Mouse (Mus musculus) kidney, embryonic 16.5 days (tissue): Measurements from ENCODE around the gene R3hdm1. TPM values are rescaled to one million over a fixed set of nuclear protein-coding genes. Genes with fewer than 3 reads are reported as not detected.
A peak's percentile ranks its signal among the peaks of the same experiment; 100 is the strongest.
"Not testable (repeated sequence)": the region's sequence is repeated elsewhere in the genome, so short reads cannot be mapped to it uniquely, and the experiment has no call there.

Source experiments
- ATAC-seq: fragments of 200-750 bp; cut with Nextera tagmentation; 2 replicates; pipeline ENCODE4 v1.8.0; 2017; ENCODE audit warnings: moderate TSS enrichment; ENCODE audit not compliant: low FRiP score, low TSS enrichment
- H3K27ac ChIP-seq: fragments of 300-500 bp; sonication (generic); 2 replicates; pipeline ENCODE4 v1.5.1; 2014; ENCODE audit warnings: low read length
- H3K27me3 ChIP-seq: fragments of 300-500 bp; sonication (generic); 2 replicates; pipeline ENCODE4 v1.6.1; 2014; ENCODE audit warnings: low read length, control low read depth, mixed read lengths; ENCODE audit not compliant: insufficient read depth
- H3K36me3 ChIP-seq: fragments of 300-500 bp; sonication (generic); 2 replicates; pipeline ENCODE4 v1.6.1; 2014; ENCODE audit warnings: low read length, control low read depth, mixed read lengths; ENCODE audit not compliant: insufficient read depth
- H3K4me1 ChIP-seq: fragments of 300-500 bp; sonication (generic); 2 replicates; pipeline ENCODE4 v1.6.1; 2014; ENCODE audit warnings: low read length, control low read depth, mixed read lengths; ENCODE audit not compliant: insufficient read depth
- H3K4me2 ChIP-seq: fragments of 300-500 bp; sonication (generic); replicated peaks from 2 replicates; pipeline ENCODE4 v1.6.1; 2014; ENCODE audit warnings: low read depth, low read length
- H3K4me3 ChIP-seq: fragments of 300-500 bp; sonication (generic); 2 replicates; pipeline ENCODE4 v1.5.1; 2014; ENCODE audit warnings: mild to moderate bottlenecking, low read length
- H3K9ac ChIP-seq: fragments of 300-500 bp; sonication (generic); replicated peaks from 2 replicates; pipeline ENCODE4 v1.6.1; 2014; ENCODE audit warnings: low read length
- H3K9me3 ChIP-seq: fragments of 300-500 bp; sonication (generic); 2 replicates; pipeline ENCODE4 v1.6.1; 2016; ENCODE audit warnings: low read length, control low read depth
- WGBS: fragments of 180-500 bp; shearing (Covaris S2); extraction: QIAGEN DNeasy Blood & Tissue Kit; methylation state at CpG from one replicate; pipeline ENCODE4 v1.1.7; 2014; 5-methylcytosine and 5-hydroxymethylcytosine counted together
- polyA plus RNA-seq: library from polyadenylated mRNA; unstranded; fragments of >200 nt; fragmentation: Nextera tagmentation; extraction: Ambion mirVana; gene quantifications from 2 replicates; pipeline ENCODE4 v1.2.1, GENCODE M21; 2015

The R3hdm1 gene
- polyA plus RNA-seq, 1 experiment from 2014 or later, result 47.1 TPM

DNA sequence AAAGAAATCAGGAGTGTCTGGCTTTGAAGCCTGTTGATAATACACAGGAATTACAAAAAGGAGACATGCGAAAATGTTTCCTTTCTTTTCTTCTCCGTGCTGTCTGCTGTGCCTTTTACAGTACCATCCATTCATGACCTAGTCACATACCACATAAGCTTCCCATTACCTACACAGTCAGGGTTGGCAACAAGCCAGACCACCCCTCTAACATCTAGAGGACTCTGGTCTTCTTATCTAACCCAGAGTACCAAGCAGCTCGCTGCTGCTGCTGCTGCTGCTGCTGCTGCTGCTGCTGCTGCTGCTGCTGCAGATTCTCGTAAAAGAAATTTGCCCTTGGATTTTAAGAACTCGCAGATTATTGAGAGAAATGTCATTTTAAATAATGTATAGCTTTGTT lies 110.2 kb downstream of the R3hdm1 start:
- ATAC-seq, result no peak
- H3K27ac ChIP-seq, result no peak overlapping the region
- H3K9me3 ChIP-seq, result no peaks in the 10 kb centered on the region
- H3K4me2 ChIP-seq, result no peak overlapping the region
- H3K27me3 ChIP-seq, result no peaks in the 10 kb centered on the region
- H3K9ac ChIP-seq, result no peak overlapping the region
- no peak overlapping the region for H3K4me3 ChIP-seq
- peaks cover 28% of the 10 kb centered on the region for H3K36me3 ChIP-seq
- no peaks in the 10 kb centered on the region for H3K4me1 ChIP-seq
- WGBS, result 83% methylated on average over 5 of the region's 5 CpGs

DNA sequence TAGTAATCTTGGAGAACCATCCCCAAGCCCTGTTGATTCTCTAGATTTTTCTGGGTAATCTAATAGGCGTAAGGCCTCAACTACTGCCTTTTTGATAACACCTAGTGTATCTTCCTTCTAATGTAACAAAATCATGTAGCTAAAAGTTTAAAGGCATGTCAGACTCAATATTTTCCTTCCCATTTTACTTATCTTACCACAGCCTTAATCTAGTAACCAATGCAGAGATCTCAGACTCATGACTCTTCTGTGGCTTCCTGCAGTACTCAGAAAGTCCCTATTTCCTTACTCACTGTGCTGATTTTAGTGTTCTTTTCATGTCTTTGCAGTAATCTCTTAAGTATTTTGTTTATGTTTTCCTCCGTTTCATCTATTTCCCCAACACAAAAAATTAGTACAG lies 118.8 kb downstream of the R3hdm1 start:
- Histone ChIP-seq H3K27ac (no peak overlapping the region), H3K9ac (no peak overlapping the region), H3K9me3 (no peaks in the 10 kb centered on the region), H3K4me2 (no peak overlapping the region), H3K27me3 (no peaks in the 10 kb centered on the region), H3K4me1 (no peaks in the 10 kb centered on the region), H3K4me3 (no peak overlapping the region), H3K36me3 (peaks cover 29% of the 10 kb centered on the region)
- 97% methylated on average over 2 of the region's 2 CpGs for WGBS
- ATAC-seq, result no peak

DNA sequence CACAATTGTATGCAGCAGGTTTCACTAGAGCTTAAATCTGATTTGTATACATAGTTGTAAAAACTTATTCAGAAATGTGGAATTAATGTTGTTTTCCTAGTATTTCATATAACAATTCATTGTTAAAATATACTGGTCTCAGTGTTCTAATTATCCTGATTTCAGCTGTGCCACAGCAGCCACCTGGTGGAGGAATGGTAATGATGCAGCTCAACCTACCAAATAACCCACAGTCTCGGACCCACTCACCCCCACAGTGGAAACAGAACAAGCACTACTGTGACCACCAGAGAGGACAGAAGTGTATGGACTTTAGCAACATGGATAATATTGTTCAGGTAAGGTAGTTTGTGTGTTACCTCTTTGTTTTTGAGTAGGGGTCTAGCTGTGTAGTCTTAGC lies 120.2 kb downstream of the R3hdm1 start:
- peaks cover 29% of the 10 kb centered on the region for H3K36me3 ChIP-seq
- 79% methylated on average over 1 of the region's 1 CpGs for WGBS

DNA sequence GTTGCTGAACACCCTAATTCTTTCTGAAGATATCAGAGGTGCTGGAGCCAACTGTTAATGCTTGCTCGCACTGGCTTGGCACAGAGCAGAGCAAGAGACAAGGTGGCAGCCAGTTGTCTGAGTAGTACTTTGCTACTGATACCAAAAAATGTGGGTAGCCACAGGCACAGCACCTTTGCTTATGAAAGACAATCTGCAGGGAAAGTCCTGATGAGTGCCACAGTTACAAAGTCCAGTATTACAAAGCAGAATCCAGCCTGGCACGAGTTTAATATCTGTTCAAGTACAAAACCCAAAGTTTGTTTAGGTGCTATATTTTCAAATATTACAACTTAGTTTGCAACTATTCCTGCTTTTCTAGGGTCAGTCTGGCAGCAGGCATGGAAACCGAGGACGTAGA lies 132.1 kb downstream of the R3hdm1 start:
- peaks cover 52% of the 10 kb centered on the region for H3K36me3 ChIP-seq
- 96% methylated on average over 4 of the region's 4 CpGs for WGBS

More for the DNA sequence above, 120.2 kb downstream of the R3hdm1 start:
- no peak overlapping the region for H3K27ac ChIP-seq
- ATAC-seq, result no peak
- no peak overlapping the region for H3K9ac ChIP-seq
- H3K4me1 ChIP-seq, result no peaks in the 10 kb centered on the region
- H3K4me3 ChIP-seq, result no peak overlapping the region
- H3K9me3 ChIP-seq, result no peaks in the 10 kb centered on the region
- H3K4me2 ChIP-seq, result no peak overlapping the region
- no peaks in the 10 kb centered on the region for H3K27me3 ChIP-seq

DNA sequence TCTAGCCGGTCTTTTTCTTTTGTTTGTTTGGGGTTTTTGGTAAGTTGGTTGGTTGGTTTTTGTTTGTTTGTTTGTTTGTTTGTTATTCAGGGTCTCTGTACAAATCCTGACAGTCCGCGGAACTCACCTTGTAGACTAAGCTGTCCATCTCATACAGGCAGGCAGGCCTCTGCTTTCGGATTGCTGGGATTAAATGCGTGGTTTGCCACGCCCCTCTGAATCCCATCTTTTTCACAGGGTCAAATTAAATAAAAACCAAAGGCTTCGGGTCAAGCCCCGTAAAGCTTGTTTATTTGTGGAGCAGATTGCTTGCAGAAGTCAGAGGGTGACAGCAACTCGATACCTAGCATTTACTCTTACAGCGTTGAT lies 140.5 kb downstream of the R3hdm1 start, which contains the start of gene Ubxn4:
Ubxn4 (plus strand) TSS at position 338 of the 369 bp plus-strand sequence.
- no peaks in the 10 kb centered on the region for H3K36me3 ChIP-seq
- peak within 1 kb of the TSS; percentile 92 for H3K4me2 ChIP-seq
- no peaks in the 10 kb centered on the region for H3K9me3 ChIP-seq
- peak; percentile 32 for ATAC-seq
- H3K4me1 ChIP-seq, result peaks cover 13% of the 10 kb centered on the region
- peak within 1 kb of the TSS; percentile 85 for H3K4me3 ChIP-seq
- H3K9ac ChIP-seq, result peak within 1 kb of the TSS; percentile 89
- H3K27me3 ChIP-seq, result no peaks in the 10 kb centered on the region
- 15% methylated on average over 10 of the region's 10 CpGs for WGBS
- H3K27ac ChIP-seq, result peak within 1 kb of the TSS; percentile 92

More for the DNA sequence above, 132.1 kb downstream of the R3hdm1 start:
- no peak overlapping the region for H3K9ac ChIP-seq
- H3K9me3 ChIP-seq, result no peaks in the 10 kb centered on the region
- no peak for ATAC-seq
- no peak overlapping the region for H3K4me2 ChIP-seq
- H3K4me1 ChIP-seq, result no peaks in the 10 kb centered on the region
- no peak overlapping the region for H3K4me3 ChIP-seq
- no peaks in the 10 kb centered on the region for H3K27me3 ChIP-seq
- H3K27ac ChIP-seq, result no peak overlapping the region

DNA sequence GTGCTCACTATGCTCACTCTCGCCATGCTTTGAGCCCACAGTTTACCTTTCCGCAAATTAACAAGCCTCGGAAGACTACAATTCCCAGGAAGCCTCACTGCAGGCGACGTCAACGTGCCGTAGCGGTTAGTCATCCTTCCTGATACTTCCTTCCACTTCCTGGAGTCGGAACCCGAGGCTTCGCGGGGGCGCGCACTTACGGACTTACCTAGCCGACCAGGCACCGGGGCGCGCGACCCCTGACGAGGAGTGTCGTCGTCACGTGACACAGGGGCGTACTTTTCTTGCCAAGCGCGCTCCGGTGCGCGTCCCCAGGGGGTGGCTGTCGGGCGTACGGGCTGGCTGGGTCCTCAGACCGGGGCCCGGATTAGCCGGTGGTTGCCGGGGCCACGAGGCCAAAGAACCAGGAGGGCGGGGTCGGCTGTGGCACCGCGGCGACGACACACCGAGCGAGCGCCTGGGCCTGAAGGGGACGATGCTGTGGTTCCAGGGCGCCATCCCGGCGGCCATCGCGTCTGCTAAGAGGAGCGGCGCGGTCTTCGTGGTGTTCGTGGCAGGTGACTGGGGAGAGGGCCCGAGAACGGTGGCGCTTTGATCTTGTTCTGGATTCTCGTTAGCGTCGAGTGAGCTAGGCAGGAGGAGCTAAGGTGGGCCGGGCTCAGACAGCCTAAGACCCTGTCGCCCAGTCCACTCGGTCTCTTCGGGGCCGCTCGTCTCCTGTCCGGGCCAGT lies 141.1 kb downstream of the R3hdm1 start:
- H3K9me3 ChIP-seq, result no peaks in the 10 kb centered on the region
- H3K4me3 ChIP-seq, result peak overlapping the region; percentile 85
- H3K4me2 ChIP-seq, result peak overlapping the region; percentile 92
- peak overlapping the region; percentile 89 for H3K9ac ChIP-seq
- peak; percentile 95 for ATAC-seq
- peak overlapping the region; percentile 92 for H3K27ac ChIP-seq
- no peaks in the 10 kb centered on the region for H3K27me3 ChIP-seq
- no peaks in the 10 kb centered on the region for H3K36me3 ChIP-seq
- peaks cover 13% of the 10 kb centered on the region for H3K4me1 ChIP-seq
- WGBS, result under 1% methylated on average over 71 of the region's 71 CpGs

DNA sequence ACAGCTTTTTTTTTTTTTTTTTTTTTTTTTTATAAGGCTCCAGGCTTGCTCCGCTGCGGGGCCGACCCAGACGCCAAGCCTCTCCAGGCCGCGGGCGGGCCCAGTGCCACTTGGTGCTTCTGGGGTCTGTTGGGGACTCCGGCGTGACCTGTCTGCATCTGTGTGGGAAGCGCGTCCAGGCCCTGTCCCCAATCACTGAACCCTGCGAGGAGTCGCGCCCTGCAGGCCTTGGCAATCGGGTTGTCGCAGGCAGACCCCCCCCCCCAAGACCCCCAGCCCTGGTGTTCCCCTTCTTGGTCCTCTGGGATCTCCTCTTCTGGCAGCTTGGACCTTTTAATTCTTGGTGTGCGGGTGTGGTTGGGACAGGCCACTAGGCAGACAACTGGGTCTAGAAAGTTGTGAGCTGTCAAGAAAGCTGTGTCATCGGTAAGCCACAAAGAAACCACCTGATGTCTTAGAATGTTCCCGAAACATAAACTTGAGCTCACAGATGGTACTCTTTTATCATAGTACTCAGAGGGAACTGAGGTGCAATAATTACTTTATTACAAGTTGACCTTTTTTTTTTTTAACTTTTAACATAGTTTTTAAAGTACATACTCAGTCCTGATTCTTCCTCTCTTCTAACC lies 141.7 kb downstream of the R3hdm1 start:
- peak overlapping the region; percentile 85 for H3K4me3 ChIP-seq
- H3K9ac ChIP-seq, result peak overlapping the region; percentile 89
- peaks cover 13% of the 10 kb centered on the region for H3K4me1 ChIP-seq
- H3K27ac ChIP-seq, result peak overlapping the region; percentile 92
- H3K36me3 ChIP-seq, result no peaks in the 10 kb centered on the region
- H3K9me3 ChIP-seq, result no peaks in the 10 kb centered on the region
- peak; percentile 46 for ATAC-seq
- WGBS, result 1% methylated on average over 19 of the region's 19 CpGs
- no peaks in the 10 kb centered on the region for H3K27me3 ChIP-seq
- H3K4me2 ChIP-seq, result peak overlapping the region; percentile 92

DNA sequence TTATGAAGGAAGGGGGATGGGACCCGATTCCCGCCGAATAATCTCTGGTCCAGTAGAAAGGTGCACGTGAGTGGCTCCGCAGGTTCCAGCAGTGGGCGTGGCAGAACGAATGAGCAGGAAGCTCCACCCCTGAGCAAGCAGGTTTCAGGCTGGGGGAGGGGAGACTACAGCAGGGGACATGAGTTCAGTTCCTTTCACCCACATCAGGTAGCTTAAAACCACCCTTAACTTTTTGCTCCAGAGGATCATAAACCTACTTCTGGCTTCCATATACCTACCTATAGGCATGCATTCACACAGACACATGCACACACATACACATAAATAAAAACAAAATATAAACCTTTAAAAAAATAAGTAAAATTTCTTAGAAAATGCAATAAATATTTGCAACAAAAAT lies 164.0 kb downstream of the R3hdm1 start:
- not testable (repeated sequence) for H3K4me1 ChIP-seq, H3K27me3 ChIP-seq, H3K27ac ChIP-seq, H3K9ac ChIP-seq, ATAC-seq, H3K9me3 ChIP-seq, H3K4me2 ChIP-seq, H3K4me3 ChIP-seq
- 79% methylated on average over 7 of the region's 7 CpGs for WGBS
- H3K36me3 ChIP-seq, result peaks cover 59% of the 10 kb centered on the region

DNA sequence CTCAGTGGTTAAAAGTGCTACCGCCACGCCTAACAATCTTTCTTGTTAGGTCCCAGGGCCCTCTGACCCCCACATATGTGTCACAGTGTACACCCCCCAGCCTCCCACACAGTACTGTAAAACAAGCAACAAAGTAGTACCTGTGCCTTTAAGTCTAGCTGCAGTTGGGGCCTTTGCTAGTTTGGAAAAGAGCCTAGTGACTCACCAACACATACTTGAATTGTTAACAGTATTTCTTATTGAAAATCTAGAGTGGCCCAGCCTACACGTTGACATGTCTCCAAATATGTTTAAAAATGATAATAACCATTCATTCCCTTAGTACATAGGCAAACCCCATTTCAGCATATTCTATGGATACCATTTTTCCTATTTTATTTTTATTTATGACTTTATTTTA lies 167.6 kb downstream of the R3hdm1 start:
- Histone ChIP-seq H3K4me1 (no peaks in the 10 kb centered on the region), H3K9ac (no peak overlapping the region), H3K4me2 (no peak overlapping the region), H3K36me3 (peaks cover 73% of the 10 kb centered on the region), H3K27ac (no peak overlapping the region), H3K9me3 (no peaks in the 10 kb centered on the region), H3K4me3 (no peak overlapping the region), H3K27me3 (no peaks in the 10 kb centered on the region)
- 87% methylated on average over 3 of the region's 3 CpGs for WGBS
- no peak for ATAC-seq

DNA sequence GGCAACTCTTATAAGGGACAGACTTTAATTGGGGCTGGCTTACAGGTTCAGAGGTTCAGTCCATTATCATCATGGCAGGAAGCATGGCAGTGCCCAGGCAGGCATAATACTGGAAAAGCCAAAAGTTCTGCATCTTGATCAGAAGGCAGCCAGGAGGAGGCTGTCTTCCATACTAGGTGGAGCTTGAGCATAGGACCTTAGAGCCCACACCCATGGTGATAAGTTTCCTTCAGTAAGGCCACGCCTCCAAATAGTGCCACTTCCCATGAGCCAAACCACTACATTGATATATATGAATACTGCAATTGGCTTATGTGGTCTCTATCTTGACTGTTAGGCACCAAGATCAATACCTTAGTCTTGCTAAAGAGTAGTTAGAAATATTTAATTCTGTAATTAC lies 172.8 kb downstream of the R3hdm1 start:
- 88% methylated on average over 1 of the region's 1 CpGs for WGBS

More for the DNA sequence above, 172.8 kb downstream of the R3hdm1 start:
- Histone ChIP-seq H3K27ac (no peak overlapping the region), H3K9ac (no peak overlapping the region), H3K27me3 (no peaks in the 10 kb centered on the region), H3K4me2 (no peak overlapping the region), H3K36me3 (peaks cover 77% of the 10 kb centered on the region), H3K9me3 (no peaks in the 10 kb centered on the region), H3K4me3 (no peak overlapping the region), H3K4me1 (no peaks in the 10 kb centered on the region)
- no peak for ATAC-seq
